Mouse (Mus musculus): ENCODE results near the gene Hoxd12.

GRCm38 (mm10) chr2:74686988-74687697, 12.3 kb downstream of the Hoxd12 start:
- TF ChIP-seq CTCF (IDR thresholded peaks at IDR 0.05; ENCODE audit: low read depth) (no peak), EP300 (IDR thresholded peaks at IDR 0.05; ENCODE audit: low read depth) (no peak)

All from heart, postnatal 0 days (tissue).